Mouse (Mus musculus): ENCODE results near the gene Cds1. TPM values are rescaled to one million over a fixed set of nuclear protein-coding genes. Genes with fewer than 3 reads are reported as not detected.

Cds1 gene
- polyA plus RNA-seq, 1 experiment from 2014 or later, result 4.6 TPM

- WGBS, result 75% methylated on average over 4 of the region's 4 CpGs
- ATAC-seq (replicated peaks), result no peak
- Histone ChIP-seq H3K36me3 (no peaks in the 10 kb centered on the region), H3K4me1 (no peaks in the 10 kb centered on the region), H3K9me3 (no peaks in the 10 kb centered on the region), H3K27me3 (no peaks in the 10 kb centered on the region), H3K27ac (replicated peaks) (no peak overlapping the region), H3K9ac (replicated peaks) (no peak overlapping the region), H3K4me3 (no peak overlapping the region), H3K4me2 (replicated peaks) (no peak overlapping the region)
Observed at GRCm38 (mm10) chr5:101780918-101781317, 16.0 kb downstream of the Cds1 start.

- Histone ChIP-seq H3K27ac (replicated peaks) (no peak overlapping the region), H3K4me2 (replicated peaks) (no peak overlapping the region), H3K4me1 (no peaks in the 10 kb centered on the region), H3K4me3 (no peak overlapping the region), H3K9me3 (no peaks in the 10 kb centered on the region), H3K9ac (replicated peaks) (no peak overlapping the region), H3K36me3 (no peaks in the 10 kb centered on the region), H3K27me3 (no peaks in the 10 kb centered on the region)
- 80% methylated on average over 3 of the region's 3 CpGs for WGBS
- ATAC-seq (replicated peaks), result no peak
Observed at GRCm38 (mm10) chr5:101784328-101784727, 19.4 kb downstream of the Cds1 start.

- Histone ChIP-seq H3K4me2 (replicated peaks) (no peak overlapping the region), H3K9me3 (no peaks in the 10 kb centered on the region), H3K36me3 (no peaks in the 10 kb centered on the region), H3K4me1 (no peaks in the 10 kb centered on the region), H3K4me3 (no peak overlapping the region), H3K27ac (replicated peaks) (no peak overlapping the region), H3K27me3 (no peaks in the 10 kb centered on the region), H3K9ac (replicated peaks) (no peak overlapping the region)
- no peak for ATAC-seq (replicated peaks)
- 90% methylated on average over 2 of the region's 2 CpGs for WGBS
Observed at GRCm38 (mm10) chr5:101784787-101785186, 19.9 kb downstream of the Cds1 start.

- WGBS, result 56% methylated on average over 4 of the region's 4 CpGs
- Histone ChIP-seq H3K27ac (replicated peaks) (no peak overlapping the region), H3K27me3 (no peaks in the 10 kb centered on the region), H3K4me1 (no peaks in the 10 kb centered on the region), H3K9me3 (no peaks in the 10 kb centered on the region), H3K9ac (replicated peaks) (no peak overlapping the region), H3K36me3 (no peaks in the 10 kb centered on the region), H3K4me2 (replicated peaks) (no peak overlapping the region), H3K4me3 (no peak overlapping the region)
- ATAC-seq (replicated peaks), result no peak
Observed at GRCm38 (mm10) chr5:101785921-101786614, 21.1 kb downstream of the Cds1 start.

GRCm38 (mm10) chr5:101789770-101790169 is 24.8 kb downstream of the Cds1 start:
- no peak overlapping the region for H3K9ac ChIP-seq (replicated peaks)
- no peak overlapping the region for H3K4me3 ChIP-seq
- no peaks in the 10 kb centered on the region for H3K27me3 ChIP-seq
- no peaks in the 10 kb centered on the region for H3K9me3 ChIP-seq
- H3K36me3 ChIP-seq, result no peaks in the 10 kb centered on the region
- no peak overlapping the region for H3K27ac ChIP-seq (replicated peaks)
- no peaks in the 10 kb centered on the region for H3K4me1 ChIP-seq
- H3K4me2 ChIP-seq (replicated peaks), result no peak overlapping the region
- ATAC-seq (replicated peaks), result no peak

DNA sequence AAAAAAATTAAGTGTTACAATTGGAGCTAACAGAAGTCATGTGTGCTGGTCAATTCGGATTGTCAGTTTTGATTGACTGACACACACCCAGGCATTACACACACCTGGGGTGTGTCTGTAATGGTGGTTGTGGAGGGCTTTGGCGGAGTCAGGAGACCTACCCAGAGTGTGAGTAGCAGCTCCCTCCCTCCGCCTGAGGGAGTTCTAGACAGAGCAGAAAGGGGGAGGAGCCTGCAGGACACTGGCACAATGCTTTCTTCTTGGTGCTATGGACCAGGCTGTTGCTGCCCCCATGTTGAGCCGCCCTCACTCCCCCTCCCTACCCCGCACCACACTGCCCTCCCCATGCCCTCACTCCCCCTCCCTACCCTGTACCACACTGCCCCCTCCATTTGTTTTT is 25.6 kb downstream of the Cds1 start:
- Histone ChIP-seq H3K4me1 (no peaks in the 10 kb centered on the region), H3K36me3 (no peaks in the 10 kb centered on the region)
- WGBS, result 51% methylated on average over 5 of the region's 5 CpGs

DNA sequence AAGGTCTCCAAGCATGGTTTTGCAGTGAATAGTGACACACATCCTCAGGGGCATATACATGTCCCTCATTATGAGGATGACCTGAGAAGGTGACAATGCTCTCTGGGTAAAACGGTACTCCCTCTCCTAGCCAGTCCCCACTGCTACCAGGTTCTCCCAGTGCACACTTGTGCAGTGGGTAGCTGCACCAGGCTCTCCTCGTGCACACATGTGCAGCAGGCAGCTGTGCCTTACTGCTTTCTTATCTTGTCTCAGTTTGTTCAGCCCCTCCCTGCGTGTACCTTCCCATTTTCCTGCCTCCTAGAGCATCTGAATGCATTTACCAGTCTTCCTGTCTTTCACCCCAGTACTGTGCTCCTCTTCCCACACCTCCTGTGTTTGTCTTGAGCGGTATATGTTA is 27.7 kb downstream of the Cds1 start:
- H3K27ac ChIP-seq (replicated peaks), result no peak overlapping the region
- H3K4me1 ChIP-seq, result no peaks in the 10 kb centered on the region
- no peak overlapping the region for H3K4me2 ChIP-seq (replicated peaks)
- no peaks in the 10 kb centered on the region for H3K9me3 ChIP-seq
- no peak overlapping the region for H3K9ac ChIP-seq (replicated peaks)
- H3K36me3 ChIP-seq, result no peaks in the 10 kb centered on the region
- no peaks in the 10 kb centered on the region for H3K27me3 ChIP-seq
- no peak overlapping the region for H3K4me3 ChIP-seq
- ATAC-seq (replicated peaks), result no peak
- WGBS, result 81% methylated on average over 4 of the region's 4 CpGs

More for the DNA sequence above, 25.6 kb downstream of the Cds1 start:
- no peak for ATAC-seq (replicated peaks)
- Histone ChIP-seq H3K27me3 (no peaks in the 10 kb centered on the region), H3K4me2 (replicated peaks) (no peak overlapping the region), H3K4me3 (no peak overlapping the region), H3K9me3 (no peaks in the 10 kb centered on the region), H3K9ac (replicated peaks) (no peak overlapping the region), H3K27ac (replicated peaks) (no peak overlapping the region)

DNA sequence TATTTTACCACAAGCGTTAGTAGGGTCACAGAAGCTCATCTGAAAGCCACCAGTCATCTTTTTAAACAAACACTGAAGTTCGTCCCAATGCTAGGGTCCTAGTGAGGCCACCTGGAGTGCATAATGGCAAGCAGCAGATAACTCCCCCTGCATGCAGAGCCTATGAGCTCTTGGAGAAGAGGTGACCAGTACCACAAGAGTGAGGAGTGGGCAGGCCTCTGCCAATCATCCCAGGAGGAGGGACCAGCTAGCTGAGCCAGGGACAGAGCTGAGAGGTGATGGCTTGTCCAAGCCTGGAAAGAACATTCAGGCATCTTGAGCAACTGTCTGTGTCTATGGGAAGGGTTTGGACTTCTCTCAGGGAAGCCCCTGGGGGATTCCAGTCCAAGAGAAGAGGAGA is 37.0 kb downstream of the Cds1 start:
- 71% methylated on average over 2 of the region's 2 CpGs for WGBS
- H3K4me2 ChIP-seq (replicated peaks), result no peak overlapping the region
- no peak overlapping the region for H3K4me3 ChIP-seq
- H3K9me3 ChIP-seq, result no peaks in the 10 kb centered on the region
- H3K27me3 ChIP-seq, result no peaks in the 10 kb centered on the region
- H3K9ac ChIP-seq (replicated peaks), result no peak overlapping the region
- no peak for ATAC-seq (replicated peaks)
- H3K27ac ChIP-seq (replicated peaks), result no peak overlapping the region
- no peaks in the 10 kb centered on the region for H3K4me1 ChIP-seq
- H3K36me3 ChIP-seq, result no peaks in the 10 kb centered on the region

- Histone ChIP-seq H3K36me3 (no peaks in the 10 kb centered on the region), H3K9me3 (no peaks in the 10 kb centered on the region), H3K27me3 (no peaks in the 10 kb centered on the region), H3K4me2 (replicated peaks) (no peak overlapping the region), H3K4me3 (no peak overlapping the region), H3K4me1 (no peaks in the 10 kb centered on the region), H3K27ac (replicated peaks) (no peak overlapping the region), H3K9ac (replicated peaks) (no peak overlapping the region)
- 81% methylated on average over 9 of the region's 9 CpGs for WGBS
- no peak for ATAC-seq (replicated peaks)
Observed at GRCm38 (mm10) chr5:101802358-101803022, 37.6 kb downstream of the Cds1 start.

DNA sequence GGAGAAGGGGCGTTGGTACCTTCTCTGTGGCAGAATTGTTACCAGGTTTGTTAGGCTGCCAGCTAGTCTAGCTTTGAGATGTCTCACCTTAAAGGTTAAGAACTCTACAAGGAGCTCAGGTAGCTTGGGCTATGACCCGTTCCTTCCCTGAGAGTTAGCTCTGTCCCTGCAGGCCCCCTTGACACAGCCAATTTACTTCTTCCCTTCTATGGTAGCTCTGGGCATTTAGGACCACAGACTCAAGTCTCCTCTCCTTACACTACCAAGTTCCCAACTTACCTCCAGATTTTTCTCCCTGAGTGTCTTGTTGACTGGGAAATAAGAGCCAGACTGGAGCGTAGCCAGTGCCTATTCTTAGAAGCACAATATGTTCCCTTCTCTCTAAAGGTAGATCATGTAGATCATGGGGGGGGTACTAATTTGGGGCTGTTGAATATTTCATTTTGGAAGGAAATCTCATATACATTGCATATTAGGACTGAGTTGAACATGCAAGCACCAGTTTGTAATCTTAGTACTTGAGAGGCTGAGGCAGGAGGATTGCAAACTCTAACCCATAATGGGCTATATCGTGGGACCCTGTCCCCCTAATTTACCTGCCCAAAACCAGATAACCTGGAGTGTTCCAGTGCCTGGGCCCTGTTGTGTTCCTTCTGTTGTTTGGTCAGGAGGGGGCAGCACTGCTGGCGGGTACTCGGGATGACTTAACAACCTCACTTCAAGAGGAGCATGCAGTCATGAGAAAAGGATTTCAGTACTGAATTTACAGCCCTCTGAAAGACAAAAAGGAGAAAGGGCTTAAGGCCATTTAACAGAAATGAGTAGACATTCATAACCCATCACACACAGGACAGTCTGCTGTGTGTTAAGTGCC is 46.6 kb downstream of the Cds1 start:
- H3K9ac ChIP-seq (replicated peaks), result no peak overlapping the region
- H3K4me1 ChIP-seq, result no peaks in the 10 kb centered on the region
- no peak overlapping the region for H3K4me3 ChIP-seq
- H3K27me3 ChIP-seq, result no peaks in the 10 kb centered on the region
- 92% methylated on average over 6 of the region's 6 CpGs for WGBS
- no peaks in the 10 kb centered on the region for H3K36me3 ChIP-seq
- H3K4me2 ChIP-seq (replicated peaks), result no peak overlapping the region
- no peak for ATAC-seq (replicated peaks)
- no peak overlapping the region for H3K27ac ChIP-seq (replicated peaks)
- H3K9me3 ChIP-seq, result no peaks in the 10 kb centered on the region

DNA sequence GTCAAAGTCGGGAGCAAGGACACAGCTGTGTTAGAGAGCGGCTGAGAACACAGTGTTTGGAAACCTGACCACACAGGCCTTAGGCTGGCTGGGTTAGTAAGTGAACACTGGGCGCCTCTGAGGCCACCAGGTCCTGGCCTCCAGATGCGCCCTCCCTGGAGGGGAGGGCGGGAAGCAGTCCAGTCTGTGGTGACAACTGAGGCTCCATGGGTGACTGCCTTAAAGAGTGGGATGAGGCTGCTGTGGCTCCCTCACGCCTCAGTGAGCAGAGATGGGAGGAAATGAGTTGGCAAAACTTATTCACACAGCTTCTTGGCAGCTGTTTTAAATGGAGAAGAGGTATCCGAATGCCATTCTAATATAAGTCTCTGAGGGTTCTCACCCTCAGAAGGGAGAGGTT is 51.9 kb downstream of the Cds1 start:
- no peaks in the 10 kb centered on the region for H3K27me3 ChIP-seq
- no peak overlapping the region for H3K9ac ChIP-seq (replicated peaks)
- H3K4me1 ChIP-seq, result no peaks in the 10 kb centered on the region; the same call in 1 of the 2 replicates
- WGBS, result 66% methylated on average over 7 of the region's 7 CpGs
- no peak overlapping the region for H3K27ac ChIP-seq (replicated peaks)
- no peaks in the 10 kb centered on the region for H3K9me3 ChIP-seq
- H3K4me3 ChIP-seq, result no peak overlapping the region
- no peak for ATAC-seq (replicated peaks)
- H3K4me2 ChIP-seq (replicated peaks), result no peak overlapping the region
- H3K36me3 ChIP-seq, result no peaks in the 10 kb centered on the region

DNA sequence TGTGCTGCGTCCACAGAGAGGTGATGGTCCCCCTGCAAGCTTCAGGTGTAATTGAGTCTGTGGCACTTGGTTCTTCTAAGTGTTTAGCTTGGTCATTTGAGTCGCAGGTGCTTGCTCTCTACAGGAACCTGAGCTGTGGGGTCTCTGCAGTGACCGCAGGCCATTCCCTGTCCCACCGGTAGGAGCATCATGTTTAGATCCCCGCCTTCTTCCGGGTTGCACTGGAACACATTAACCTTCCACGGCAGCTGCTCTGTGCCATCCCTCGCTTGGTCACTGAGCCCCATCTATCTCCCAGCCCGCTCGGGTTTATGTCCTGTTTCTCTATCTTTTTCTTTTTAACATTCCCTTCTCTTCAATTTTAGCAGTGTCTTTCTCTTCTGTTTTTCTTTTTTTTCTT is 54.3 kb downstream of the Cds1 start:
- WGBS, result 61% methylated on average over 10 of the region's 10 CpGs

More for the DNA sequence above, 54.3 kb downstream of the Cds1 start:
- H3K4me1 ChIP-seq, result no peaks in the 10 kb centered on the region; the same call in 1 of the 2 replicates
- no peaks in the 10 kb centered on the region for H3K27me3 ChIP-seq
- no peak overlapping the region for H3K4me3 ChIP-seq
- no peaks in the 10 kb centered on the region for H3K36me3 ChIP-seq
- ATAC-seq (replicated peaks), result no peak
- H3K27ac ChIP-seq (replicated peaks), result no peak overlapping the region
- H3K4me2 ChIP-seq (replicated peaks), result no peak overlapping the region
- H3K9ac ChIP-seq (replicated peaks), result no peak overlapping the region
- no peaks in the 10 kb centered on the region for H3K9me3 ChIP-seq

All from forebrain, embryonic 15.5 days (tissue).